Mouse (Mus musculus) intestine, postnatal 0 days (tissue): ENCODE data around the gene Mad2l1bp. TPM values are rescaled to one million over a fixed set of nuclear protein-coding genes. Genes with fewer than 3 reads are reported as not detected.
A peak's percentile ranks its signal among the peaks of the same experiment; 100 is the strongest.

Experiments used
- ATAC-seq: fragments of 200-750 bp; cut with Nextera tagmentation; 2 replicates; pipeline ENCODE4 v1.8.0; 2017; ENCODE audit warnings: mild to moderate bottlenecking, moderate TSS enrichment, moderate library complexity
- H3K27ac ChIP-seq: fragments of 300-500 bp; sonication (generic); 2 replicates; pipeline ENCODE4 v1.5.1; 2014; ENCODE audit warnings: mild to moderate bottlenecking, low read depth, low read length, moderate library complexity
- H3K27me3 ChIP-seq: fragments of 300-500 bp; sonication (generic); replicated peaks from 2 replicates; pipeline ENCODE4 v1.6.1; 2014; ENCODE audit warnings: low read length, mixed read lengths; ENCODE audit not compliant: control insufficient read depth, insufficient read depth
- H3K36me3 ChIP-seq: fragments of 300-500 bp; sonication (generic); 2 replicates; pipeline ENCODE4 v1.6.1; 2014; ENCODE audit warnings: mild to moderate bottlenecking, moderate library complexity; ENCODE audit not compliant: control insufficient read depth, insufficient read depth
- H3K4me1 ChIP-seq: fragments of 300-500 bp; sonication (generic); replicated peaks from 2 replicates; pipeline ENCODE4 v1.6.1; 2014; ENCODE audit warnings: antibody characterized with exemption, low read length, mixed read lengths; ENCODE audit not compliant: control insufficient read depth, insufficient read depth
- H3K4me2 ChIP-seq: fragments of 300-500 bp; sonication (generic); replicated peaks from 2 replicates; pipeline ENCODE4 v1.6.1; 2014; ENCODE audit warnings: low read depth, mild to moderate bottlenecking, moderate library complexity
- H3K4me3 ChIP-seq: fragments of 300-500 bp; sonication (generic); 2 replicates; pipeline ENCODE4 v1.5.1; 2014; ENCODE audit warnings: low read depth, low read length
- H3K9ac ChIP-seq: fragments of 300-500 bp; sonication (generic); 2 replicates; pipeline ENCODE4 v1.6.1; 2014; ENCODE audit warnings: mild to moderate bottlenecking, low read depth, low read length
- H3K9me3 ChIP-seq: fragments of 300-500 bp; sonication (generic); 2 replicates; pipeline ENCODE4 v1.6.1; 2016; ENCODE audit warnings: mixed run types; ENCODE audit not compliant: control insufficient read depth
- CTCF ChIP-seq: sonication (generic); IDR thresholded peaks from 2 replicates; pipeline ENCODE4 v1.5.1; 2016; ENCODE audit warnings: low read depth, mild to moderate bottlenecking, control low read depth, antibody characterized with exemption, moderate library complexity
- WGBS: fragments of 180-500 bp; shearing (Covaris S2); extraction: QIAGEN DNeasy Blood & Tissue Kit; methylation state at CpG from one replicate; pipeline ENCODE4 v1.1.7; 2014; 5-methylcytosine and 5-hydroxymethylcytosine counted together
- polyA plus RNA-seq: library from polyadenylated mRNA; unstranded; fragments of >200 nt; fragmentation: Nextera tagmentation; extraction: Ambion mirVana; gene quantifications from 2 replicates; pipeline ENCODE4 v1.2.1, GENCODE M21; 2015

Mad2l1bp gene
- polyA plus RNA-seq, 1 experiment from 2014 or later: 40.2 TPM

GRCm38 (mm10) chr17:46126608-46127007 lies 26.7 kb downstream of the Mad2l1bp start:
- H3K36me3 ChIP-seq: peaks cover 65% of the 10 kb centered on the region
- no peaks in the 10 kb centered on the region for H3K27me3 ChIP-seq
- WGBS: 79% methylated on average over 6 of the region's 6 CpGs
- H3K9ac ChIP-seq: no peak overlapping the region
- no peaks in the 10 kb centered on the region for H3K4me1 ChIP-seq
- H3K9me3 ChIP-seq: no peaks in the 10 kb centered on the region
- H3K4me2 ChIP-seq: no peak overlapping the region
- ATAC-seq: no peak
- no peak for TF ChIP-seq CTCF
- H3K4me3 ChIP-seq: no peak overlapping the region
- no peak overlapping the region for H3K27ac ChIP-seq

GRCm38 (mm10) chr17:46123953-46124700 lies 29.2 kb downstream of the Mad2l1bp start:
- Histone ChIP-seq H3K4me1 (no peaks in the 10 kb centered on the region), H3K27ac (no peak overlapping the region), H3K4me3 (no peak overlapping the region), H3K9ac (no peak overlapping the region), H3K4me2 (no peak overlapping the region), H3K9me3 (no peaks in the 10 kb centered on the region), H3K27me3 (no peaks in the 10 kb centered on the region), H3K36me3 (peaks cover 76% of the 10 kb centered on the region)
- ATAC-seq: peak; percentile 33; the same call in 1 of the 2 replicates
- 86% methylated on average over 12 of the region's 12 CpGs for WGBS
- no peak for TF ChIP-seq CTCF

DNA sequence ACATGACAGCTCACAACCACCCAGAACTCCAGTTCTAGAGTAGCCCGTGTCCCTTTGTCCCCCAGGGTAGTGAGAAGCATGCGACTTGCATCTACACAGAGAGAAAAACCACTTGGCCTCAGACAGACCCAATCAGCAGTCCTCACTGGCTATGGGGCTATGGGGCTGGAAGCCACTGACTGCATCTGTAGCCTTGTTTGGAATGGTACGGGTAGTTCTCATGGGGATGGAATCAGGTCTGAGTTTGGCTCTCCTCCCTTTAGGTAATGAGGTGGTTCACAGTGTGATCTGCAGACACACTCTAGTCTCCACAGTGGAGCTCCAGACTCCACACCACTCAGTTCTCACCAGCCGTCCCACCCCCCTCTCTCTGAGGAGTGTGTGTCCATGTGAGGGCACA lies 30.1 kb downstream of the Mad2l1bp start:
- no peak overlapping the region for H3K27ac ChIP-seq
- ATAC-seq: no peak
- peaks cover 74% of the 10 kb centered on the region for H3K36me3 ChIP-seq
- 90% methylated on average over 4 of the region's 4 CpGs for WGBS
- H3K4me3 ChIP-seq: no peak overlapping the region
- H3K4me1 ChIP-seq: no peaks in the 10 kb centered on the region
- TF ChIP-seq CTCF: no peak
- no peak overlapping the region for H3K9ac ChIP-seq
- no peaks in the 10 kb centered on the region for H3K9me3 ChIP-seq
- no peak overlapping the region for H3K4me2 ChIP-seq
- no peaks in the 10 kb centered on the region for H3K27me3 ChIP-seq

DNA sequence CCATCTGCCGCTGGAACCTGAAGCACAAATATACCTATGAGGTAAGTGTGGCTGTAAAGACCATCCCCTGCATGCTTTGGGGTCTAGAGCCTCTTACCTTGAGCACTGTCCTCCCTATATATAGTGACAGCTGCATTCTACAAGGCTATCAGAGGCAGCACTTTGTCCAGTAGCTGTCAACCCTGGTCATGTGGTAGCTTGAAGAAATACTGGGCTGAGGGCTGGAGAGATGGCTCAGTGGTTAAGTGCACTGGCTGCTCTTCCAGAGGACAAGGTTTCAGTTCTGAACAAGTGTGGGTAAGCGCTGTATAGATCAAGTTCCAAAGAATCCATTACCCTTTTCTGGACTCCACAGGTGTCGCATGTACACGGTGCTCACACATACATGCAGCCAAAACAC lies 30.6 kb downstream of the Mad2l1bp start:
- Histone ChIP-seq H3K9me3 (no peaks in the 10 kb centered on the region), H3K4me1 (no peaks in the 10 kb centered on the region), H3K36me3 (peaks cover 75% of the 10 kb centered on the region)

GRCm38 (mm10) chr17:46119641-46120040 lies 33.7 kb downstream of the Mad2l1bp start:
- Histone ChIP-seq H3K4me3 (no peak overlapping the region), H3K27me3 (no peaks in the 10 kb centered on the region), H3K27ac (no peak overlapping the region), H3K9ac (no peak overlapping the region), H3K4me1 (no peaks in the 10 kb centered on the region), H3K36me3 (peaks cover 48% of the 10 kb centered on the region), H3K9me3 (no peaks in the 10 kb centered on the region), H3K4me2 (no peak overlapping the region)
- ATAC-seq: no peak
- TF ChIP-seq CTCF: no peak
- WGBS: 90% methylated on average over 10 of the region's 10 CpGs

More for the DNA sequence above, 30.6 kb downstream of the Mad2l1bp start:
- H3K4me2 ChIP-seq: no peak overlapping the region
- TF ChIP-seq CTCF: no peak
- 97% methylated on average over 4 of the region's 4 CpGs for WGBS
- no peaks in the 10 kb centered on the region for H3K27me3 ChIP-seq
- no peak overlapping the region for H3K27ac ChIP-seq
- no peak overlapping the region for H3K9ac ChIP-seq
- ATAC-seq: no peak
- no peak overlapping the region for H3K4me3 ChIP-seq

DNA sequence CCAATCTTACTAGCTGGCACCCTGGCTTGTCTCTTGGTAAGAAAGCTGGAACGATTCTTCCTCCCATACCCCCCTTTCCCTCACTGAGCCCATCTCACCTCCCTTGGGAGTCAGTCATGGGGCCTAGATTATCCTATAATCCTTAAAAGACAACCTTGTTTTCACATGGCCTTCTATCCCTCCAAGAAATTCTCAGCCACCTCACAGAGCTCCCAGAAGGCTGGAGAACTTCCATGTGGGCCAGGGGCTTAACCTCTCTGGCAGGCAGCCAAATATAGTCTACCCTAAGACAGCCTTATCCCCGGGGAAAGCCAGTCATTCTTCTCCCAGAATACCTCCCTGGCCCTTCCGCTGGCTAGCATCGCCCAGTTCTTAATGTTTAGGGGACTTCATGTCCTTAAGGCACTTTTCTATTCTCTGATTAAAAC lies 34.9 kb downstream of the Mad2l1bp start:
- H3K4me1 ChIP-seq: no peaks in the 10 kb centered on the region
- no peak overlapping the region for H3K4me2 ChIP-seq
- no peak overlapping the region for H3K27ac ChIP-seq
- H3K9me3 ChIP-seq: no peaks in the 10 kb centered on the region
- H3K27me3 ChIP-seq: no peaks in the 10 kb centered on the region
- H3K4me3 ChIP-seq: no peak overlapping the region
- H3K36me3 ChIP-seq: peaks cover 37% of the 10 kb centered on the region
- ATAC-seq: no peak
- no peak for TF ChIP-seq CTCF
- no peak overlapping the region for H3K9ac ChIP-seq
- WGBS: 78% methylated on average over 4 of the region's 4 CpGs
